Mouse (Mus musculus): ENCODE results near the gene Serf2. TPM values are rescaled to one million over a fixed set of nuclear protein-coding genes. Genes with fewer than 3 reads are reported as not detected.
A peak's percentile ranks its signal among the peaks of the same experiment; 100 is the strongest.
"Not testable (repeated sequence)": the region's sequence is repeated elsewhere in the genome, so short reads cannot be mapped to it uniquely, and the experiment has no call there.

Serf2 gene
- total RNA-seq, 2 experiments from 2014 or later: 310 to 311 TPM

- no peak for DNase-seq
- intact Hi-C loops (cut with DNase I): no loop called here
These were observed 31.5 kb downstream of the Serf2 start for GRCm38 (mm10) chr2:121480498-121480897.

- DNase-seq; intact Hi-C loops (cut with DNase I): not testable (repeated sequence)
These were observed 31.9 kb downstream of the Serf2 start for GRCm38 (mm10) chr2:121480916-121481315.

- no peak for DNase-seq
These were observed 34.6 kb downstream of the Serf2 start for GRCm38 (mm10) chr2:121483576-121483975.

GRCm38 (mm10) chr2:121484403-121484802 lies 35.4 kb downstream of the Serf2 start:
- intact Hi-C loops (cut with DNase I); DNase-seq: not testable (repeated sequence)

More at GRCm38 (mm10) chr2:121483576-121483975, 34.6 kb downstream of the Serf2 start:
- intact Hi-C loops (cut with DNase I): no loop called here

DNA sequence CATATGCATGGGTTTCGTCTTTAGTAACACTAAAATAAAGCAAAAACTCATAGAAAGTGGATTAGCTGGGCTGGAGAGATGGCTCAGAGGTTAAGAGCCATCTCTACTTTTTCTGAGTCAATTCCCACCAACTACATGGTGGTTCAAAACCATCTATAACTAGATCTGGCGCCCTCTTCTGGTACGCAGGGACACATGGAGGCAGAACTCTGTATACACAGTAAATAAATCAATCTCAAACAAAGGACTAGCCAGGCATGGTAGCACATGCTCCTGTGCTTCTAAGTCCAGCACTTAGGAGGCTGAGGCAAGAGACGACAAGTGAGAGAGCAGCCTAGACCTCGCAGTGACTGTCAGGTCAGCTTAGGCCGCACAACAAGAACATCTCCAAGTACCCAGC lies 52.6 kb downstream of the Serf2 start:
- DNase-seq; intact Hi-C loops (cut with DNase I): not testable (repeated sequence)

GRCm38 (mm10) chr2:121505942-121506882 lies 57.2 kb downstream of the Serf2 start, which contains the start of the genes Mfap1a and Wdr76:
TSS of gene Mfap1a (minus strand) at chr2:121506665.
TSS of gene Wdr76 (plus strand) at chr2:121506723.
- DNase-seq: peak; percentile 71 to 73
- intact Hi-C loops (cut with DNase I): not testable (repeated sequence)

DNA sequence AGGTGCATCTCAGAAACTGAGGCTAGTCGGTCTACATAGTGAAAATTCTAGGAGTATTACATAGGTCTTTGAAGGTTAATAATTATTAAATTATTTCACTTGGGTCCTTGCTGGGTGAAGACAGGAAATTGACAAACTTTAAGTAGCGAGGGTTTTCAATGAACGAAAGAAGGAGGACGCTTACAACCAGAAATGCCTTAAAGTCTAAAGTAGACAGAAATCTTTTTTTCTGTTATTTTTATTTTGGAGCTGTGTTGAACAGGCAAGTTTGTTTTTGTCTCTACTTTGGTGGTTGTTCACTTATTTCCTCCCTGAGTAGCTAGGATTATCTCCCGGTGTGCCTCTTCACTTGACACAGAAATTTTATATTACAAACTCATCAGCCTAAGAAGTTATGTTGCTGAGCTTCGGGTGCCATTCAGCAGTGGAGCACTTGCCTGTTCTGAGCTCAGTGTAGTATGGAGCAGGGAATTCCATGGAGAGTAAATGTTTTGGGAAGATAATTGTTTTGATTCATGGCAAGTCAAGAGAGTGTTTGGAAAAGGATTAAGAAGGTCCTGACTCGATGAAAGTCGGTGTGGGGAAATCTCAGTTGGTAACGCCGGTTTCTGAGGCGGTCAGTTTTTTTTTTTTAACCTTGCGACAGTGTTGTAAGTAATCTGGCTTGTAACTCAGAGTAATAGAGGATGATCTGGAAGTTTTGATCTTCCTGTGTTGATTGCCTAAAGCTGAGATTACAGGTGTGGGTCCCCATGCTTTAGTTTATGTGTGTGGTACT lies 58.4 kb downstream of the Serf2 start:
- DNase-seq: no peak
- intact Hi-C loops (cut with DNase I): no loop called here

Small RNA genes lying within 50 kb of the gene (microRNA-seq; reads per million reads assigned to microRNA genes)
- gene Gm22953: 0 reads per million in 2 experiments

Other genes starting within 250 kb of the Serf2 start
- gene Trp53bp1, start 177.8 kb upstream of the Serf2 start, total RNA-seq (2021): 10 to 100 TPM; 14.2 to 16.0 TPM
- 1 to 10 TPM; 6.7 to 8.1 TPM for gene Map1a, start 159.6 kb upstream of the Serf2 start, total RNA-seq (2021)
- 10 to 100 TPM; 63.1 to 84.5 TPM for gene Ppip5k1, start 93.8 kb upstream of the Serf2 start, total RNA-seq (2021)
- gene Ckmt1, start 91.5 kb upstream of the Serf2 start, total RNA-seq (2021): not detected
- under 1 TPM in 1 of 2 experiments, not detected in 1; 0.08 TPM for gene Strc, start 62.0 kb upstream of the Serf2 start, total RNA-seq (2021)
- 10 to 100 TPM; 40.2 to 41.8 TPM for gene Pdia3, start 35.4 kb upstream of the Serf2 start, total RNA-seq (2021)
- 1 to 10 TPM; 1.7 to 2.0 TPM for gene Catsper2, start 35.4 kb upstream of the Serf2 start, total RNA-seq (2021)
- gene Ell3, start 4.9 kb upstream of the Serf2 start, total RNA-seq (2021): not detected
- gene Hypk, start 4.1 kb downstream of the Serf2 start, total RNA-seq (2021): 10 to 100 TPM; 11.5 to 23.6 TPM
- not detected for gene Serinc4, start 7.6 kb downstream of the Serf2 start, total RNA-seq (2021)
- gene Mfap1b, start 24.9 kb downstream of the Serf2 start, total RNA-seq (2021): 10 to 100 TPM; 17.4 to 21.8 TPM
- 10 to 100 TPM; 12.8 to 15.7 TPM for gene Mfap1a, start 57.5 kb downstream of the Serf2 start, total RNA-seq (2021)
- gene Wdr76, start 57.5 kb downstream of the Serf2 start, total RNA-seq (2021): 1 to 10 TPM; 1.7 to 2.0 TPM

All from gastrocnemius, postnatal 36 days (tissue).